Mouse (Mus musculus) brain, embryonic 14.5 days (tissue): ENCODE data around the gene Tenm4.

Source experiments
- CTCF ChIP-seq: fragments of 200-500 bp; IDR thresholded peaks from 2 replicates; pipeline ENCODE4 v1.5.1; 2012; ENCODE audit warnings: inconsistent platforms, mild to moderate bottlenecking, moderate library complexity, borderline replicate concordance; ENCODE audit not compliant: insufficient read depth, insufficient read length; ENCODE audit errors: extremely low read depth
- POLR2A ChIP-seq: fragments of 200-500 bp; IDR thresholded peaks from 2 replicates; pipeline ENCODE4 v1.6.1; 2012; ENCODE audit warnings: mild to moderate bottlenecking, inconsistent platforms, borderline replicate concordance; ENCODE audit not compliant: poor library complexity, insufficient read depth, insufficient read length, severe bottlenecking; ENCODE audit errors: extremely low read depth

- no peak for TF ChIP-seq POLR2A
- no peak for TF ChIP-seq CTCF
Measured at GRCm38 (mm10) chr7:96922927-96923326, 751.9 kb downstream of the Tenm4 start.
